Mouse (Mus musculus) lung, postnatal 25 days (tissue): ENCODE measurements at regions not wholly inside any gene's neighbourhood (a gene's known extent, or its start where the extent isn't known, plus 50 kb on each side); places are given as distances from the start of the nearest gene placed in this dataset.
A peak's percentile ranks its signal among the peaks of the same experiment; 100 is the strongest.
"Not testable (repeated sequence)": the region's sequence is repeated elsewhere in the genome, so short reads cannot be mapped to it uniquely, and the experiment has no call there.

Experiments
- DNase-seq: peaks from one replicate; pipeline ENCODE4 v3.0.0; 2022; ENCODE audit warnings: low spot score

GRCm38 (mm10) chr14:76753734-76754133, 197.0 kb upstream of the Serp2 start:
- no peak for DNase-seq

DNA sequence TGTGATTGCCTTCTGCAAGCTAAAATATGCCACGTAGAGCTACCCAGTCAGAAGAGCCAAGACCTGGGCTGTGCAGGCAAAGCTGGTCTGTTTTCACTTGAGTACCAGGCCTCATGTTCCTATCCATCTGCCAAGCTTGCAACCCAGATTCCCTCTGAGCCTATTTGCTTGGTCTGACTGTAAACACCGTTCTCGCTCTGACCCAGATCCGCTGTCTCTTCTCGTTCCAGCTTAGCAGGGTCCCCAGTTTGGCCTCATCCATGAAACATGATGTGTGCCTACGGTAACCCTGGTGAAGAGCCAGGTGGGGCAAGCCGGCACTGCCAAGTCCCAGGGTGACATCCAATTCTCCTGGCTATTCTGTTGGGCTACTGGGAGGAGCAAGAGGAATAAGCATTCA, 192.5 kb upstream of the Serp2 start:
- no peak for DNase-seq

GRCm38 (mm10) chr14:76748711-76749110, 192.0 kb upstream of the Serp2 start:
- no peak for DNase-seq

DNA sequence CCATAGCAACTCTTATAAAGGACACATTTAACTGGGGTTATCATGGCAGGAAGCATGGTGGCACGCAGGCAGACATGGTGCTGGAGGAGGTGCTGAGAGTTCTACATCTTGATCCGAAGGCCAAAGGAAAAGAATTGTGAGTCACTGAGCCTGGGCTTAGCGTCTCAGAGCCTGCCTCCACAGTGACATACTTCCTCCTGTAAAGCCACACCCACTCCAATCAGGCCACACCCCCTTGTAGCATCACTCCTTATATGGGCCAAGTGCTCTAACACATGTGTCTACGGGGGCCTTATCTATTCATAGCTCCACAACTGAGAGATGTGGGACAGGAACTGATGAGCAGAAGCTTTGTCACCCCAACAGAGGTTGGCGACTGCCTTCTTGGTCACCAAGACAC, 191.1 kb upstream of the Serp2 start:
- no peak for DNase-seq

DNA sequence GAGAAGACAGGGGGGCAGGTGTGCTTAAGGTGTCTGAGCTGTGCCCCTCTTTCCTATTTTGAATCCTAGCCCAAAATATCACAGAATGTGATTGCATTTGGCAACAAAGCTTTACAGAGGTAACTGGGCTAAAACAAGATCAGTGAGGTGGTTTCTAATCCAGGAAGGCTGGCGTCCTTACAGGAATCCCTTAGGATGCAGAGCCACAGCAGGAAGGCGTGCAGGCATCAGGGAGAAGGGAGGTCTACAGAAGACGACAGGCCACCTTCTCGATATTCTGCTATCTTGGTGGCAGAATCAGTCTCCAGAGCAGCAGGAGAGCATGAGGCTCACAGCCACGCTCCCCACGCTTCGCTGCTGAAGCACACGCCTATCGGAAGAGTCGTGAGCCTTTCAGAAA, 189.6 kb upstream of the Serp2 start:
- DNase-seq: no peak

GRCm38 (mm10) chr14:76744674-76745433, 188.2 kb upstream of the Serp2 start:
- peak; percentile 53 for DNase-seq

DNA sequence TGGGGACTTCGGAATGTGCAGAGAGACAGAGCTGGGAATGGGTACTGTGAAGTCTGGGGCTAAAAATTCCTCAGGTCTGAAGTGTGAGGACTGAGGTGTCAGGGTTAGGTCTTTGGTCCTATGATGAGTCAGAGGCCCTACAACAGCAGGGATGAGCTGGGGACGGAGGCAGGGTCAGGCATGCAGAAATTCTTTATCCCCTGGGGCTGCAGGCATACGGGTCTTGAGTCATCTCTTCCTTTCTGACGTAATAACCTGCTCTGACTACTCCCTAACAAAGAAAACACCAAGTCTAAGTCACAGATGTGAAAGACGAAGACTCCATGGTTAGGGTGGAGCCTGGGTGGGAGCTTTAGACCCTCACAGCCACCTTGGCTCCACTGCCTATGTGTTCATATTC, 185.6 kb upstream of the Serp2 start:
- no peak for DNase-seq

DNA sequence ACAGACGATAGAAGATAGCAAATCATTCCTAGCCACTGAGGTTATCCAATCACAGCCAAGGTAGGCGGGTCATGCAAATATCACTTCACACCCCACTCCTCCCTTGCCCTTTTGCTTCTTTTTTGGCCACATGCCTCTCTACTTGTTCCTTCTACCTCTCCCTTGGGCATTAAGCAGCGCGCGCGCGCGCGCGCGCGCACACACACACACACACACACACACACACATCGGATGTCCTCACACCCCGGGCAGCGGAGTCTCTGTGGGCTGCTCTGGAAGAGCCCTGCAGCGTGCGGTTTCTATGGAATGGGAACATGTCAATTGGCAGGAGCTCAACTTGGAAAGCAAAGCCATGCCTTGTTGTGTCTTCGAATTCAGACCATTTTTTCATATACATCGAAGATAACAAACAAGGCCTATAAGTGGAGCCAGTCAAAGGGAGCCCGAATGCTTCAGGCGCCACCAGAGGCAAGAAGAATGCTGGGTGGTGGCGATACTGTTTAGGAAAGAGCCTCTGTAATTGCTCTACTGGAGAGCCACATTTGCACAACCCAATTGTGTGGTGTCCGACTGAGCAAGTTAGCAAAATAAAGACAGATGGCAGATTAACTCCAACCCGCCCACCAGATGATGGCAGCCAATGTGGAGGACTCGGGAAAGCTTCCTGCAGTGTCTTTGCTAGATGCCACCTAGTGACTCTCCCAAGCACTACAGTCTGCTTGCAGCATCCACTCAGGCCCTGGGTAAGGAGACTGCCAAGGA, 183.3 kb upstream of the Serp2 start:
- peak; percentile 50 for DNase-seq

GRCm38 (mm10) chr14:76735997-76736396, 179.3 kb upstream of the Serp2 start:
- DNase-seq: no peak

DNA sequence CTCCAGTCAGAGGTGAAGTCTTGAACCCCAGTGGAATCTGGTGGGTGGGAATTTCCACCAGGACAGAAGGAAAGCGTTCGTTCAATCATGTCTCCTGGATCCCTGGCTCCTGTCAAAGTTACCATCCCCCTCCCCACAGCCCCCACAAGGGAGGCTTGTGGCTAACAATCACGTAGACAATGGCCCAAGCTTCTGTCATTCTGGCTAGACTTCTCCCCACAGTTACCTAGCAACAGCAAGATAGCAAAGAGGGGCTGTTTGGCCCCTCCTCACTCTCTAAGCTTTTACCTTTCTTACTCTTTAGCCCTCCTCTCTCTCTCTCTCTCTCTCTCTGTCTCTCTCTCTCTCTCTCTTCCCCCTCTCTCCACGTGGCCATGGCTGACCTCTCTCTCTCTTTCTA, 178.4 kb upstream of the Serp2 start:
- DNase-seq: no peak

- peak; percentile 90 for DNase-seq
Measured at GRCm38 (mm10) chr14:76733258-76733823, 176.7 kb upstream of the Serp2 start.

DNA sequence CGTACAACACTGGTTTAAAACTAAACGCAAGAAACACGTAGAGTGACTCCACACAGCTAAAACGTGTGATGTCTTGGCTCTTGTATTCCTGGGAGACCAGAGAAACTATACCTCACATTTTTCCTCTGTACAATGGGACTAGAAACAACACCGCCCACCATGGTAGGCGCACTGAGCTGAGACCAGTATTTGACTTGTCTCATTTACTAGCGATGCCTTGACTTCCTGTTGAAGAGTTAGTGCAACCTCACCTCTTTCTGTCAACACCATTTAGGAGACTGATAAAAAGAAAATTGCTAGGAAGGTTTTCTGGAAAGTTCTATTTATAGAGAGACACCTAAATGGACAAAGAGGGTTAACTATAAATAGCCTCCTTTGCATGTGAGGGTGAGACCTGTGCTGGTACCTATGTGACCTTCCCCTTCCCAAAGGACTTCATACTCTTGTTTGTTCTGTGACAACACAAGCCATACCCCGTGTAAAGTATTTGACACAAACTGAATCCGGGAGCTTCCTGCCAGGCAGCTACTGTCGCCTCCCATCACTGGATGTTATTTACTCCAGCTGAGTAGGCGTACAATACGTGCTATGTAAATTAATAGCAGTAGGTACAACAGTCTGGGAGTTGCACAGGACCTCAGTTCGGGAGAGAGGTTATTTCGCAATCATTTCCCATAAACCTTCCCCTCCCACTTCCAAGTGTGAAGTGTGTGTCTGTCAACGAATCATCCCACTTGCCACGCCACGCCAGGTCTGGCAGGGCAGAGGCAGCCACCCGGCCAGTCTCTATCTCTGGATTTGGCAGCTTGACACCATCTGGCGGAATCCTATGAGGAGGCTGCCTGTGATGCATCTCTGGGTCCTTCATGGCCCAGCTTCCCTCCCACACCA, 174.7 kb upstream of the Serp2 start:
- peak; percentile 46 for DNase-seq

DNA sequence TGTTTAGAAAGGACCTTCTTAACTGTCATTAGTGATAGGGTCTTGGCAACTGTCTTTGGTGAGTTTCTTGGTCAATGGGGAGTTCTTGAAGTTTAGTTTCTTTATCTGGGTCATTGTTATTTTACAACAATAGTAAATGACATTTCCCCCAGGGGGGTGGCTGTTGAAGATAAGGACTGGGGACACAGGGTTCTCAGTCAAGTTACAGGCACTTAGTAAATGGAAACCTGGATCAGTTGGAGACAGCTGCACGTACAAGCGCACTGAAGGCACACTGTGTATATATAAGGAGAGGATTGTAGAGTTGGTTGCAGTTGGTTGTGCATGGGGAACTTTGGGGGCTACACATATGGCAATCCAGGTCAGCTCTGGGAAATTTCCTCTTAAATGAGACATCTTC, 169.2 kb upstream of the Serp2 start:
- DNase-seq: no peak

GRCm38 (mm10) chr14:76725231-76725630, 168.5 kb upstream of the Serp2 start:
- not testable (repeated sequence) for DNase-seq

DNA sequence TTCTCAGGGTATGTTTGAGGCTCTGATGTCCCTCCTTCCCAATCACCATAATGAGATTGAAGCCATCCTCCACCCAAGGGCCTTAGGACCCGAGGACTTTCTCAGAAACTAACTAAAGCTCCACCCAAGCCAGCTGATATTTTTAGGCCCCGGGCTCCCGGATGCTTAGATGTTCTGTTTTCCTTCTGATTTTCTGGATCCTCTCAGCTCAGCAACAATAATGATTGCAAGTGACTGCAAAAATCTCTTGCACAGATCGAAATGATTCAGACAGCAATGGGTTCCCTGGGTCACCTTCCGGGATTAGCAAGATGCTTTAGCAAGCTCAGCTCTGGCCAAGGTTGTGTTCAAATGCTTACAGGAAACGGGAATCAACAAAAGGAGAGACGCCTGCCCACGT, 168.1 kb upstream of the Serp2 start:
- no peak for DNase-seq

GRCm38 (mm10) chr14:76724395-76724794, 167.7 kb upstream of the Serp2 start:
- no peak for DNase-seq

DNA sequence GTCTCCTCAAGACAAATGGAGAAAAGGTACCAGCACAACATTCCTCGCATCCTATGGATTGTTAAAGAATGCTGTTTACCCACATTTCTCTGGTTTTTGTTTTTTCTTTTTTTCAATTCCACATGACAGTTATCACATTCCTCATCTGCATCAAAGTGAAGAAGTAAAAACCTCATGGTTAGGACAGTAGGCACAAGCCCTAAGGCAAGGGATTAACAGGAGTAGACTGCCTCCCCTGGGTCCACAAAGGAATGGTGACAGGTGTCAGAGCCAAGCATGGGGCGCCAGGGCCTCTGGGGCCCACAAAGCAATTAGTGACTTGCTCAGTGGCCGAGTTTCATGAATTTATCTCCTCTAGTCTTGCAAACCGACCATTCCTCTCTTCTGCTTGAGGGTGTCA, 166.9 kb upstream of the Serp2 start:
- DNase-seq: no peak

- no peak for DNase-seq
Measured at GRCm38 (mm10) chr14:76722297-76722696, 165.6 kb upstream of the Serp2 start.

GRCm38 (mm10) chr14:76721751-76722150, 165.1 kb upstream of the Serp2 start:
- DNase-seq: no peak

- no peak for DNase-seq
Measured at GRCm38 (mm10) chr14:76717081-76717480, 160.4 kb upstream of the Serp2 start.

DNA sequence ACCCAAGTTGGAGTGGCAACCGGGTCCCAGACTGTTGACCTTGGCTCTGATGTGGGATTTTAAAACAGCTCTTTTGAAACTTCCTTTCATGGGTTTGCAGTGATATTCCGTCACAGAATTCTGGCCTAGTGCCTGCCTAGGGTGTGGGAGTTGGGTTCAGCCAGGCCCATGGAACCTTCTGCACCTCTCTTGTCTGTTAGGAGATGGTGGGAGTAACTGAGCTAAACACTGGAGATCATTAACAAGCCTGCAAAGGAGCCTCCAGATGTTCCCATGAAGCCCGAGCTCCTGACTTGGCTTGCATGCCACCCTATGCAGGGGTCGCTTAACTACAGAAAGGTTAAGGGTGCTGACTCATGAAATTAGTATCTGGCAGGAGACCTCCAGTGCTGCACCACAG, 158.0 kb upstream of the Serp2 start:
- DNase-seq: peak; percentile 81

DNA sequence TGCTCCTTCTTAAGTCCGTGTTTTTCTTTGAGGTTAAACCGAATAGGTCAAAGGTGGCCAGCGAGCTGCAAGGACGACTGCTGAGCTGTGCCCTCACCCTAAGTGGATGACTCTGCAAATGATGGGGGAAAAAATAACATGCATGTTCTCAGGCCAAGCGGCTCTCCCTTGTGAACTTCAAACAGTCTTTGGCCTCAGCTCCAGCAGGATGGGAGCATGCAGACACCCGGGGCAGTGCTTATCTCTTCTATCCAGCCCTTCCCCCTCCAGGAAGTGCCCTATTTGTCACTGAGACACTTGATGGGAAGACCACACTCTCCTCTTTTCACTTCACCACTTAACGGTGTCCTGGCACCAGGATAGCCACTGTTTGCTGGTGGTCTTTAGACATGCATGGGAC, 157.3 kb upstream of the Serp2 start:
- no peak for DNase-seq
